Mouse (Mus musculus): ENCODE measurements at regions not wholly inside any gene's neighbourhood (a gene's known extent, or its start where the extent isn't known, plus 50 kb on each side); places are given as distances from the start of the nearest gene placed in this dataset.
"Not testable (repeated sequence)": the region's sequence is repeated elsewhere in the genome, so short reads cannot be mapped to it uniquely, and the experiment has no call there.

DNA sequence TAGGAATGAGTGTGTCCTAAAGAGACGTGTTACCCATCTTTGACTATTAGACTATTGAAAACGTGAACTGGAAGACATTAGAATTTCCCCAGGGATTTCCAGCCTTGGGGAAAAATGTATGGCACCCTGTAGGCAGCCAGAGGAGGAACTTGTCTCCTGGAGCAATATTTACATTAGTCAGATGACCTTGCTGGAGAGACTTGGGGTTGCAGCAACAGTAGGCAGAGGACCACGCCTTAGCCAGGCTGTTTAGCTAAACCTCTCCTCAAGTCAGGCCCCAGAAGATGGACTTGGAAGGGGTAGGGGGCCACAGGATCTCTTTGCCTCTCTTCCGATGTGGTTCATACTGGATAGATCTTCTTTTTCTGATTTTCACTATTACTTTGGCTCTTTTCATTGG, 64.1 kb upstream of the Acpp start:
- DNase-seq (ENCODE audit: low read depth, low spot score): no peak
- 52% methylated on average over 4 of the region's 4 CpGs for WGBS

DNA sequence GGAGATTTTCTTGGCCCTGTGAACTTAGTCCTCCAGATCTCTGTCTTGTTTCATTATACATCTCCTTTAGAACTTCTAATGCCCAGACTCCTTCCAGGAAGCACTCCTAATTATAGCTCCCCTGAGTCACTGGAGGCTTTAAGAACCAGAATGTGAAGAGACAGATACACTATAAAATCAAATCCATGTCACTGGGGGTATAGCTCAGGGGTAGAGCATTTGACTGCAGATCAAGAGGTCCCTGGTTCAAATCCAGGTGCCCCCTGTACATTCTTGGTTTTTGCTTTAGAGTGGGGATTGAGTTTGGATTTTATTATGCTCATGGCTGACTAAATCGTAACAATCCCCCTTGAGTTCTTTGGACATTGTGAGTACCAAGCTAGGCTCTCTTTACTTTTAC, 62.4 kb upstream of the Acpp start:
- no peak for DNase-seq (ENCODE audit: low read depth, low spot score)
- WGBS: 77% methylated on average over 1 of the region's 1 CpGs

DNA sequence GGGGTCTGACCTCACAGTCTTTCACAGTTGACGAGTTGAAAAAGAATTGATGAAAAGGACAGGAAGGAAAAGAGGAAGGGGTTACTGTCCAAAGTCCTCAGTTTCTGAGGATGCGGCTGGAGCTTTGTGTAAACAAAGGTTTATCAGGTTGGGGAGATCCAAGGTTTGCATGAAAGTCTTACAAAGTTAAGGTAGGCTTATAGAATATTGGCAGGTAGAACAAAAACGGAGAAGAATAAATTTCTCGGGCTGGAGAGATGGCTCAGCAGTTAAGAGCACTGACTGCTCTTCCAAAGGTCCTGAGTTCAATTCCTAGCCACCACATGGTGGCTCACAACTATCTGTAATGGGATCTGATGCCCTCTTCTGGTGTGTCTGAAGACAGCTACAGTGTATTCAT, 60.9 kb upstream of the Acpp start:
- not testable (repeated sequence) for DNase-seq (ENCODE audit: low read depth, low spot score)
- 33% methylated on average over 4 of the region's 4 CpGs for WGBS

DNA sequence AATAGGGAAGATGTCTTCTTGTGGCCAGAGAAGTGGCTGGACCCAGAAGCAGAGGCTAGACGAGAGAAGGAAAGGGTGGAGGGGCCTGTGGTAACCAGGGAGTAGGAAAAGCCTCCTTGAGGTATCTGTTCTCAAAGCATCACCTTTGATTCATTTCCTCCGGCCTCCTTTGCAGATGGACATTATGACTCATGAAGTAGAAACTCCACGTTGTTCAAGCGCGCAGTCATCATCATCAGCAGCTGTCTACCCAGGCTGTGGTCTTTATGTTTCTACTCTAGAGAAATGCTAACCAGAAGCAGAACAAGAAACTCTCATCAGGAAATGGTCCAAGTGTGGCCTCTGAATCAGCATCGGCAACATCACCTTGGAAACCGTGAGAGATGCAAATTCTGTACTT, 50.3 kb upstream of the Acpp start:
- 85% methylated on average over 7 of the region's 7 CpGs for WGBS
- no peak for DNase-seq (ENCODE audit: low read depth, low spot score)
